Mouse (Mus musculus) cerebellum, postnatal 25 days (tissue): ENCODE results near the gene Olfr671.
"Not testable (repeated sequence)": the region's sequence is repeated elsewhere in the genome, so short reads cannot be mapped to it uniquely, and the experiment has no call there.

Source experiments
- DNase-seq, 2 experiments: peaks; one replicate each; pipeline ENCODE4 v3.0.0; 2021; ENCODE audit warnings: mixed read lengths in 2 of 2

The Olfr671 gene

DNA sequence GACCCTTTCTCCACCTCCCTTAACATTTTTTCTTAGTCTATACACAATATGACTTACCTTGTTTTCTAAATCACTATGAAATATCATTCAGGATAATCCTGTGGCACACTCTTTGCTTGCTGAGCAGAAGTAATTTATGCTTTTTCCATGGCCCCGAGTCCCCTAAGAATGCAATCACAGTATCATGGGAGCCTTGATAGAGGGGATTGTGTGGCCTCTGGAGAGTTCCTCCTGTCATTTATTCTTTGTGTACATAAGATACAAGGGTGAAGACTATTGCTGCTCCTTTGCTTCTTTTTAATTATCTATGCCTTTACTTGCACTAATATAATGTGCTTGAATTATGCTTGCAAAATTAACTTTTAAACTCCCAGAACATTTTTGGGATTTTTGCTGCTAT, at the start of gene Olfr671:
Gene Olfr671, minus strand, starts transcription at position 101 of the 400 bp plus-strand sequence.
- no peak for DNase-seq

GRCm38 (mm10) chr7:105028360-105028759, 49.4 kb upstream of the Olfr671 start, which contains the start of gene Olfr675:
Gene Olfr675, minus strand, starts transcription at chr7:105028460.
- DNase-seq: no peak

- DNase-seq: no peak
Observed at GRCm38 (mm10) chr7:105022530-105022929, 43.6 kb upstream of the Olfr671 start.

DNA sequence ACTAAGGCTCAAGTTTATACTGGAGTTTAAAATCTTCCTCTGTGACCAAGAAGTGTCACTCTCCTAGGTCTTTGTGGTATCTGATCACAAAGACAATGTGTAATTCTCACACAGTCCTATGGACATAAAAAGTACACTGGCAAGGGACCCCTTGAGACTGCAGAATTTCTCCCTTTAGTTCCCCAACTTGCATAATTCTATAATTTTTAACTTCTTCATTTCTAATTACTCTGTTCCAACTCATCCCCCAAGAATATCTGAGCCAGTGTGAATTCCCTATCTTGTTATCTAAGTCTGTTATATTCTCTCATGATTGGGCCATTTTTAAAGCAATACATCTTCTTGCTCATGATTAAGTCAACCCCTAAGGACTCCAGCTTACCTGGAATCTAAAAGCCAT, 23.0 kb upstream of the Olfr671 start, which contains the start of gene Olfr672:
Gene Olfr672, minus strand, starts transcription at position 101 of the 400 bp plus-strand sequence.
- no peak for DNase-seq

GRCm38 (mm10) chr7:104972507-104972906, 6.4 kb downstream of the Olfr671 start:
- not testable (repeated sequence) for DNase-seq

- DNase-seq: no peak
Observed at GRCm38 (mm10) chr7:104962520-104962919, 16.4 kb downstream of the Olfr671 start, which contains the start of gene Olfr670. Gene Olfr670, minus strand, starts transcription at chr7:104962620.

GRCm38 (mm10) chr7:104950234-104950633, 28.7 kb downstream of the Olfr671 start:
- DNase-seq: not testable (repeated sequence)

DNA sequence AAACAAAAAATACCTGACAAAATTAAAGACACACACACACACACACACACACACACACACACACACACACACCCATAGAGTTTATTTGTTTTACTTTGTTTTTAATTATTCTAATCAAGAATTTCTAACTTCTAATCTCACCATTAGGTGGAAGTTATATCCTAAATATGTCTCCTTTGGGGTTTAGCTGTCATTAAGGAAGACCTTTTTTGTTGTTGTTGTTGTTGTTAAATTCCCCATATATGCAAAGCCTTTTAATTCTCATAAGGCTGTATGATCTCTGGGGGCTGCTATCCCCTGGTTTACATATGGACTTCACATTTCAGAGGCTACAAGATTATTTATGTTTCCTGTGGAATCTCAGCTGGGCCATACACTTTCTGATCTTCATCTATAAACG, 45.0 kb downstream of the Olfr671 start, which contains the start of gene Olfr669:
Gene Olfr669, plus strand, starts transcription at position 301 of the 400 bp plus-strand sequence.
- no peak for DNase-seq

DNA sequence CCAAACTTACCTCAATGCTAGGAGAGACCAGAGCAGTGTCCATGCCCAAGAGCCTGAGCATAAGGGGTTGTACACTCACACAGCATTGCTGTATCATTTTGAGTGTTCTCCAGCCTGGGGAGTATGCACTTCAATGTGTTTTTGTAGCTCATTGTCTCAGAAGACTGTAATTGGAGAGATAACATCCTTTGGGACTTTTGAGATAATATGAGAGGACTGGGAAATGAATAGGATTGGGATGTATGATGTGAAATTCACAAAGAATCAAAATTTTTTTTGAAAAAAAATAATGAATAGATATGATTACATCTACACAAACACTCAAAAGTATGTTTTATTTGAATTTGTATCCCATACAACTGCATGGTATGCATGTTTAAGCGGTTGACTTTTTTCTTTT, 51.0 kb downstream of the Olfr671 start, which contains the start of gene Olfr668:
Gene Olfr668, minus strand, starts transcription at position 101 of the 400 bp plus-strand sequence.
- no peak for DNase-seq
